Mouse (Mus musculus): ENCODE data around the gene Pcca.
"Not testable (repeated sequence)": the region's sequence is repeated elsewhere in the genome, so short reads cannot be mapped to it uniquely, and the experiment has no call there.

GRCm38 (mm10) chr14:122560893-122561452 is 26.8 kb downstream of the Pcca start:
- not testable (repeated sequence) for TF ChIP-seq POLR2A (IDR thresholded peaks at IDR 0.05; ENCODE audit: control insufficient read depth, extremely low read depth, insufficient read depth, low read length, poor library complexity); CTCF (IDR thresholded peaks at IDR 0.05; ENCODE audit: borderline replicate concordance, control insufficient read depth, extremely low read depth, insufficient read depth, low read length, poor library complexity)

Data from thymus, adult 2 months (tissue).